Mouse (Mus musculus) heart, embryonic 15.5 days (tissue): Measurements from ENCODE around the gene Exosc8. TPM values are rescaled to one million over a fixed set of nuclear protein-coding genes. Genes with fewer than 3 reads are reported as not detected.
A peak's percentile ranks its signal among the peaks of the same experiment; 100 is the strongest.
"Not testable (repeated sequence)": the region's sequence is repeated elsewhere in the genome, so short reads cannot be mapped to it uniquely, and the experiment has no call there.

ENCODE experiments used
- ATAC-seq: fragments of 200-750 bp; cut with Nextera tagmentation; replicated peaks from 2 replicates; pipeline ENCODE4 v1.8.0; 2017; ENCODE audit warnings: low read depth, moderate TSS enrichment; ENCODE audit not compliant: insufficient number of reproducible peaks, insufficient read depth, low FRiP score
- H3K27ac ChIP-seq: fragments of 300-500 bp; sonication (generic); 2 replicates; pipeline ENCODE4 v1.5.1; 2015; ENCODE audit warnings: mild to moderate bottlenecking, inconsistent platforms
- H3K27me3 ChIP-seq: fragments of 300-500 bp; sonication (generic); 2 replicates; pipeline ENCODE4 v1.6.1; 2015; ENCODE audit warnings: inconsistent platforms
- H3K36me3 ChIP-seq: fragments of 300-500 bp; sonication (generic); 2 replicates; pipeline ENCODE4 v1.6.1; 2015; ENCODE audit warnings: mild to moderate bottlenecking, inconsistent platforms
- H3K4me1 ChIP-seq: fragments of 300-500 bp; sonication (generic); replicated peaks from 2 replicates; pipeline ENCODE4 v1.6.1; 2015; ENCODE audit warnings: inconsistent platforms
- H3K4me2 ChIP-seq: fragments of 300-500 bp; sonication (generic); 2 replicates; pipeline ENCODE4 v1.6.1; 2015; ENCODE audit warnings: inconsistent platforms, mild to moderate bottlenecking, moderate library complexity
- H3K4me3 ChIP-seq: fragments of 300-500 bp; sonication (generic); 2 replicates; pipeline ENCODE4 v1.5.1; 2015; ENCODE audit warnings: mild to moderate bottlenecking, inconsistent platforms
- H3K9ac ChIP-seq: fragments of 300-500 bp; sonication (generic); 2 replicates; pipeline ENCODE4 v1.6.1; 2015; ENCODE audit warnings: mild to moderate bottlenecking, inconsistent platforms
- H3K9me3 ChIP-seq: fragments of 300-500 bp; sonication (generic); replicated peaks from 2 replicates; pipeline ENCODE4 v1.6.1; 2016; ENCODE audit warnings: inconsistent platforms
- WGBS: fragments of 180-500 bp; shearing (Covaris S2); methylation state at CpG from one replicate; pipeline ENCODE4 v1.1.7; 2015; ENCODE audit warnings: mixed read lengths; 5-methylcytosine and 5-hydroxymethylcytosine counted together
- polyA plus RNA-seq: library from polyadenylated mRNA; unstranded; fragments of >200 nt; fragmentation: Nextera tagmentation; extraction: Ambion mirVana; gene quantifications from 2 replicates; pipeline ENCODE4 v1.2.1, GENCODE M21; 2015

Gene Exosc8
- 61.5 and 73.6 TPM in 2 replicates for polyA plus RNA-seq

DNA sequence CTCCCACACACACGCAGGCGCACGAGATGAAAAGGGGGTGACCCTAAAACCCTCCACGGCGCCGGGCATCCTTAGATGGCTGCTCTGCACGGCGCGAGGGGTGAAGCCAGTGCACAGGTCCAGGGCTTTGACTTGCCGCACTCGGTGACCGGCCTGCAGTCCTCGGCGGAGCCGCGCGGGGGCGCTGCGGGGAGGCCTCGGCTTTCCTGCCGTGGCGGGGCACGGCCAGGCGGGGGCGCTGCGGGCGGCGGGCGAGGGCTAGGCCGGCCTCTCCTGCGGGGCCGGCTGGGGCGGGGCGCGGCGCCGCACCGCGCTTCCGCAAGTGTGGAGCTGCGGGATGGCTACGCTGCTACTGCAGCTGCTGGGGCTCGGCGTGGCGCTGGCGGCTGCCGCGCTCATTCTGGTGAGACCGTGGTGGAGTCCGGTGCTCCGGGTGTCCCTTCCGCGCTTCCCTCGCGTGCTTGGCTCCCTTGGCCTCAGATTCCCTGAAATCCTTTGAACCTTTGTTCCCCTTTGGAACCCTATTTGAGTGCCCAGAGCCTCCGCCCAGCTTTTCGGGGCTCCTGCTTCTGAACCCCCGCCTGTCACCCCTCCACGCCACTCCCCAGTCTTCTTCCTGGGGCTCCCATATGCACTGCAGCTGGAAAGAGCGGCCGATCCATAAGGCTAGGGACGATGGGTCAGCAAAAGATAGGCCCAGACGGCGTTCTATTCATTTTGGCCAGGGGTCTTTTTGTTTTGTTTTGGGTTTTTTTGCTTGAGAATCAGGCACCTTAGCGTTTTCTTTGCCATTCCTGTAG, at the start of gene Exosc8, which contains the start of gene Alg5:
Exosc8 (minus strand) TSS at position 147 of the 800 bp plus-strand sequence.
Alg5 (plus strand) TSS at position 293 of the 800 bp plus-strand sequence.
- peak within 1 kb of the TSS; percentile 95 for H3K4me2 ChIP-seq
- peak within 1 kb of the TSS; percentile 86 for H3K4me3 ChIP-seq
- peak within 1 kb of the TSS; percentile 100 for H3K27ac ChIP-seq
- H3K9me3 ChIP-seq = no peaks in the 10 kb centered on the region
- peak within 1 kb of the TSS; percentile 97 for H3K9ac ChIP-seq
- H3K36me3 ChIP-seq = peaks cover 34% of the 10 kb centered on the region
- ATAC-seq = peak; percentile 91
- under 1% methylated on average over 61 of the region's 65 CpGs for WGBS
- H3K4me1 ChIP-seq = peaks cover 20% of the 10 kb centered on the region
- H3K27me3 ChIP-seq = no peaks in the 10 kb centered on the region

DNA sequence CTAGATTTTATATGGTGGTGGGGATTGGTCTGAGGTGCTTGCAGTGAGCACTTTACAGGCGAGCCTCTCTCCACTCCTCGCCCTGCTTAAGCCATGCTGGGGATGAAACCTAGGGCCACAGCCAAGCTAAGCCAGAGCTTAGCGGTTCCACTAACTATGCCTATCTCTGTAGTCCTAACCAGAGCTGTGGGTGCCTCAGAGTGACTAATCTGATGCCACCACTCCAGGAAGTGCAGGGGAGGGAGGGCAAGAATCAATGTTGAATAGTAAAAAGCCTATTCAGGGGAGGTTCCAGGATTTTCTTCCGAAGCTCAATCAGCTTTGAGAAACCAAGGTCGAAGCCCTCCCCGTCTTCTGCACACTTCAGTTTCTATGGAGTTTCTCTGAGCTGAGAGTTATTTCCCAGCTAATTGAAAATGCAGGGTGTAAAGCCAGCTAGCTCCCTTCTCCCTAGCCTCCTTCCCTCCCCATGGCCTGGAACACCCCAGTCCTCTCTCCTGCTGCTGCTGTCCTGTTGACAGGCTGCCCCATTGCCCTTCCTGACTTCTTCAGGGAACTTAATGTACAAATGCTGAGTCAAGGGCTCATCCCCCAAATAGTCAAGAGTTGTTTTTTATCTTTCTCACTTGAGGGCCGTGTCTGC, 40.9 kb upstream of the Exosc8 start:
- WGBS = 56% methylated on average over 7 of the region's 7 CpGs
- ATAC-seq = no peak

DNA sequence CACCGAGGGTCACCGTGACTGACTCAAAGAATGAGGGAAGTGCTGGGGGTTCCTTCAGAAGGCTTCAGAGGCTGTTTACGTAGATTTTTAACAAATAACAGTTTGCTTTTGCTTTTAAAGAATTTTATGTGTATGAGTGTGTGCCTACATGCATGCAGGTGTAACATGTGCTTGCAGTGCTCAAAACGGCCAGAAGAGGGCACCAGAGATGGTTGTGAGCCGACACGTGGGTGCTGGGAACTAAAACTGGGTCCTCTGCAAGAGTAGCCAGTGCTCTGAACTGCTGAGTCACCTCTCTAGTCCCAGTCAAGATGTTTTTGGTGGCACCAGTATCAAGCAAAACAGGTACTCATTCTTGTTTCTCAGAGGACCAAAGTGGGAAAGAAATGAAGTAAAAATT, 38.4 kb upstream of the Exosc8 start:
- WGBS = 83% methylated on average over 6 of the region's 6 CpGs
- H3K4me2 ChIP-seq = no peak overlapping the region
- no peaks in the 10 kb centered on the region for H3K36me3 ChIP-seq
- no peak overlapping the region for H3K27ac ChIP-seq
- H3K27me3 ChIP-seq = no peaks in the 10 kb centered on the region
- H3K9me3 ChIP-seq = no peaks in the 10 kb centered on the region
- no peak overlapping the region for H3K4me3 ChIP-seq
- ATAC-seq = no peak
- no peaks in the 10 kb centered on the region for H3K4me1 ChIP-seq
- H3K9ac ChIP-seq = no peak overlapping the region

More for the DNA sequence above, 40.9 kb upstream of the Exosc8 start:
- Histone ChIP-seq H3K27me3 (no peaks in the 10 kb centered on the region), H3K4me3 (no peak overlapping the region), H3K4me2 (no peak overlapping the region), H3K9me3 (no peaks in the 10 kb centered on the region), H3K36me3 (no peaks in the 10 kb centered on the region), H3K27ac (no peak overlapping the region), H3K9ac (no peak overlapping the region), H3K4me1 (no peaks in the 10 kb centered on the region)

DNA sequence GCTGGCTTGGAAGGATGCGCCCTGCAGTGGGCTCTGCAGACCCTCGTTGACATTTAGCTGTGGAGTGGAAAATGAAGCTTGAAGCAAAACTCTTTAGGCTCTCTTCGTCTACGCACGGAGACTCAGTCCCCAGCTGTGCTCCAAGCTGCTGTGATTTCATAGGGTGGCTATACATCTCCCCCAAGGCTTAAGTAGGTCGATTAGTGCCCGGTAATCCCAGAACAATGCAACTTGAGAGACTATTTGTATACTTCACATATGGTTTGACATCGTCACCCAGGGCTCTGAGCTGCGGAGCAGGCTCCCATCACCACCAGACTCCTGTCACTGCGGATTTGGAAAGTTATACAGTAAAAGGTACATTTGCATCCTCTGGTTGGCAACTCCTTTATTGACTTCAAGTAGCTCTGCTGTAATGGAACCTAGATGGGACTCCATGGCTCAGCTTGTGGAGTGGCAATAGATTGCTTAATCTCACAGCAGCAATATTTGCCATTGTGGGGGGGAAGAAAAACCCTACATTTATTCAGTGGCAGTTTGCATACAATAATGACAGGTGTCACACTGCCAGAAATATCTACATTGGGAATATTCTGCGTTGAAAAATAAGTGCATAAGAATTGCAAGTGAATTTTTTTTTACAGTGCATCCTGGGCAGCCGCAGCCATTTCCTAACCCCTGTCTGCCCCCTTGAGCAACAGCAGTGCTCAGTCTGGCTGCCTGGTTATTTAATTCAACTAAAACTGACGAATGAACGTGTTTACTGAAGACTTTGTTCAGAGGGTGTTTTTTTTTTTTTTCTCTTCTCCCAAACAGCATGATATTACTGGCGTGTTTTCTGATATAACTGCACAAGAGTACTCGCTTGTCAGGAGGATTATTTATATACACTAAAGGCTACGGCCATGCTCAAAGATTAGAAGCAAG, 34.4 kb upstream of the Exosc8 start:
- H3K27ac ChIP-seq = no peak overlapping the region
- no peak overlapping the region for H3K4me3 ChIP-seq
- 73% methylated on average over 17 of the region's 17 CpGs for WGBS
- H3K4me2 ChIP-seq = no peak overlapping the region
- H3K36me3 ChIP-seq = no peaks in the 10 kb centered on the region
- H3K4me1 ChIP-seq = no peaks in the 10 kb centered on the region
- no peaks in the 10 kb centered on the region for H3K9me3 ChIP-seq
- no peak for ATAC-seq
- no peak overlapping the region for H3K9ac ChIP-seq
- no peaks in the 10 kb centered on the region for H3K27me3 ChIP-seq

DNA sequence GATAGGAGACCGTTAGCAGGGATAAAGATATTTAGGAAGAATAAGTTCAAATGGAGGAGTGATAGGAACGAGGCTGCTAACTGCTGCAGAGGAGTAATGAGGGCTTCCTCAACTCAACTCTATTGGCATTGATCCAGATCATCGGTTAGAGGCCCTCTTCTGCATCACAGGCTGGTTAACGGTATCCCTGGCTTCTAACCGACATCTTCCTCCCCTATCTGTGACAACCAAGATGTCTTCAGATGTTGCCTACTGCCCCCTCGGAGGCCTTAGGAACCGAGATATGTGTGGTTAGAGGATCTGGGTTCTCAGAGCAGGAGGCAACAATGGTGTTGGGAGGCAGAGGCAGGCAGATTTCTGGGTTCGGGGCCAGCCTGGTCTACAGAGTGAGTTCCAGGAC, 33.4 kb upstream of the Exosc8 start:
- H3K27ac ChIP-seq = no peak overlapping the region
- peaks cover 5% of the 10 kb centered on the region; the same call in 1 of the 2 replicates for H3K4me1 ChIP-seq
- no peak overlapping the region for H3K4me2 ChIP-seq
- H3K9me3 ChIP-seq = no peaks in the 10 kb centered on the region
- WGBS = 76% methylated on average over 8 of the region's 8 CpGs
- H3K9ac ChIP-seq = no peak overlapping the region
- no peaks in the 10 kb centered on the region for H3K27me3 ChIP-seq
- no peak for ATAC-seq
- H3K4me3 ChIP-seq = no peak overlapping the region
- H3K36me3 ChIP-seq = no peaks in the 10 kb centered on the region

DNA sequence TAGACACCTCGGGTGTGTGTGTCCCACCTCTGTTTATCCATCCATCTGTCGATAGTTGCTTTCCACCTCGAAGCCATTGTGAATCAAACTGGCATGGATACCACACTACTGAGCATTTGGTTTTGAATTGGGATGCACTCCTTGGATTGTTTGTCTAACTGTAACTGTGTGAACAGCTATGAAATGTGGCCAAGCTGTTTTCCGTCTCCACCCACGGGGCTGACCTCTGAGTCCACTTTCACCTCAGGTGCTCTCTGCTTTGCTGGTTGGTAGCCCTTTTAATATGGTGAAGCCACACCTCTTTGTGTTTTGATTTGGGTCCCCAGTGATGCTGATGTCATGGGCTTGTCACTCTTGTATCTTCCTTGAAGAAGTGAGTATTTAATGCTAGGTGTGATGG, 31.6 kb upstream of the Exosc8 start:
- Histone ChIP-seq H3K27ac (no peak overlapping the region), H3K4me3 (no peak overlapping the region), H3K4me1 (peaks cover 5% of the 10 kb centered on the region; the same call in 1 of the 2 replicates), H3K27me3 (no peaks in the 10 kb centered on the region), H3K4me2 (no peak overlapping the region), H3K36me3 (no peaks in the 10 kb centered on the region), H3K9ac (no peak overlapping the region), H3K9me3 (no peaks in the 10 kb centered on the region)
- ATAC-seq = no peak
- 75% methylated on average over 5 of the region's 5 CpGs for WGBS

DNA sequence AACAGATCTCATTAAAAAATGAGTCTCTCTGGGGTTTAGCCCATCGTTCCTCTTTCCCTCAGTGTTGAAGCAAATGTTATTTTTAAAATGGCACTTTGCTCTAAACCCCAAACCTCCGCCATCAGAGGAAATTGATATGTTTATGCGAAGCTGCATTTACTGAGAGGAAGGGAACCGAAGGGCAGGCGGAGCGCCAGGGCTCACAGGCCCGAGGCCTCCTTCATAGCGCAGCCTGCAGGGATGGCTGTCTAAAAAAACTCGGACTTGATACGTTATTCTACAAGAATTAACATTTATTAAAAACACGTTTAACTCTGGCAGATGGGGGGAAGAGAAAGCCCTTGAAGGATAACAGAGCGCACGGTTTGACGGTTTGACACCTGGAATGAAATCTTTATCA, 30.8 kb upstream of the Exosc8 start:
- Histone ChIP-seq H3K36me3 (no peaks in the 10 kb centered on the region), H3K4me1 (peaks cover 5% of the 10 kb centered on the region; the same call in 1 of the 2 replicates), H3K9ac (no peak overlapping the region), H3K9me3 (no peaks in the 10 kb centered on the region), H3K4me3 (no peak overlapping the region), H3K27ac (no peak overlapping the region), H3K27me3 (no peaks in the 10 kb centered on the region), H3K4me2 (no peak overlapping the region)
- WGBS = 70% methylated on average over 14 of the region's 14 CpGs
- no peak for ATAC-seq

DNA sequence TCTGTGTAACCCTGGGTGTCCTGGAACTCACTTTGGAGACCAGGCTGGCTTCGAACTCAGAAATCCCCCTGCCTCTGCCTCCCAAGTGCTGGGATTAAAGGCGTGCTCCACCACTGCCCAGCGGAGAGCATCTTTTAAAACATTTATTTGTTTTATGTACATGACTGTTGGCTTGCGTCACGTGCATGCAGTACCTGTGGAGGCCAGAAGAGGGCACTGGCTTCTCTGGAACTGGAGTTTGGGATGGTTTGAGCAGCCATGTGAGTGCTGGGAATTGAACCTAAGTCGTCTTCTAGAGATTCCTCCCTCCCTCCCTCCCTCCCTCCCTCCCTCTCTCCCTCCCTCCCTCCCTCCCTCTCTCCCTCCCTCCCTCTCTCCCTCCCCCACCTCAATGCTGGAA, 30.3 kb upstream of the Exosc8 start:
- WGBS = 87% methylated on average over 6 of the region's 6 CpGs
- H3K27ac ChIP-seq, H3K36me3 ChIP-seq, H3K9me3 ChIP-seq, ATAC-seq, H3K9ac ChIP-seq, H3K4me3 ChIP-seq, H3K4me2 ChIP-seq, H3K27me3 ChIP-seq, H3K4me1 ChIP-seq: not testable (repeated sequence)

DNA sequence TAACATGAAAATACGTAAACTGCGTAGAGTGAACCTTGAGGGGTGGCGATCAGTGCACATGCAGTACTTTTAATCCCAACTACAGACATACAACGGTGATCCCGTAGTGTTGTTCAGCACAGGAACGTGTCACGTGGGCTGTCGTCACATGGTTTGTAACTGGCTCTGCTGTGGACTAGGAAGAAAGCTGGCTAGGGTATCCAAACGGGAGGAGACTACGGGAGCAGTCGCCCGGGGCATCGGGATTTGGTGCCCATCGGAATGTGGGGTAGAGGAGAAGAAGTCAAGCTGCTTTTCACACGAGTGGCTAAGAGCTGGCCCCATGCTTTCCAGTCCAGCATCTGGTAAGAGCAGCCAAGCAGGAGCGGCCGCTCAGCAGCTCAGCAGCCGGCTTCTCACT, 29.2 kb upstream of the Exosc8 start:
- Histone ChIP-seq H3K4me2 (peak overlapping the region; percentile 48), H3K4me1 (peaks cover 5% of the 10 kb centered on the region; the same call in 1 of the 2 replicates), H3K9me3 (no peaks in the 10 kb centered on the region), H3K27me3 (no peaks in the 10 kb centered on the region), H3K9ac (no peak overlapping the region), H3K4me3 (peak overlapping the region; percentile 33), H3K27ac (no peak overlapping the region), H3K36me3 (no peaks in the 10 kb centered on the region)
- 56% methylated on average over 18 of the region's 18 CpGs for WGBS
- no peak for ATAC-seq

DNA sequence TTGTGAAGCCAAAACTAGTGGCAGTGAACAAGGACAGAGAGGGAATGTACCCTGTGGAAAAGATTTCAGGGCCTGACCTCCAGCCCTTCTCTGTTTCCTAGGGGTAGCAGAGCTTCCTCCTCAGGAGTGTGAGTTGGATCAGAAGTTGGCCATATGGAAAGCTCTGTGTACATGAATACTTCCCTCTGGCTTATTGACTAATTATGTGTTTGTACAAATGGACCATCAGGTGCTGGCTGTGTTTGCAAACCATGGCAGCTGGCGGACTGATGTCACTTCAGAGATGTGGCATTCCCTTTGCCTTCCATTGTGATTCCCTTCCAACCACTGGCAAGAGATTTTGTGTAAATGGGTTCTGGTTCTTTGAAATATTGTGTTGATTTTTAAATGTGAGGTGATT, 26.1 kb upstream of the Exosc8 start:
- Histone ChIP-seq H3K27ac (no peak overlapping the region), H3K4me2 (no peak overlapping the region), H3K27me3 (no peaks in the 10 kb centered on the region), H3K4me1 (peaks cover 9% of the 10 kb centered on the region), H3K9ac (no peak overlapping the region), H3K36me3 (no peaks in the 10 kb centered on the region), H3K4me3 (no peak overlapping the region), H3K9me3 (no peaks in the 10 kb centered on the region)
- no peak for ATAC-seq
- 82% methylated on average over 1 of the region's 1 CpGs for WGBS
